Mouse (Mus musculus) urinary bladder, postnatal 4 days (tissue): ENCODE data around the gene Gm28490.
"Not testable (repeated sequence)": the region's sequence is repeated elsewhere in the genome, so short reads cannot be mapped to it uniquely, and the experiment has no call there.

ENCODE experiments used
- DNase-seq, 2 experiments: peaks; one replicate each; pipeline ENCODE4 v3.0.0; 2021 to 2022; ENCODE audit warnings: low spot score in 2 of 2

Gene Gm28490

GRCm38 (mm10) chrY:31634656-31635055 lies at the start of gene Gm28490:
Gene Gm28490, minus strand, starts transcription at chrY:31634756.
- not testable (repeated sequence) for DNase-seq
